In genomic region chr2:90624920-90625319, GRCm38 (mm10) we compare ENCODE assay signal across 8 mouse cellular contexts. TPM values are rescaled to one million over a fixed set of nuclear protein-coding genes. Genes with fewer than 3 reads are reported as not detected.
DNase-seq lines count a peak whose midpoint lies in the region; ATAC-seq and TF ChIP-seq lines count a peak whose summit lies in the region.

No protein-coding gene starts in this region.

- H3K4me3 ChIP-seq in hindbrain, postnatal 0 days (ENCODE audit: low read length), result no peak overlapping the region

- ATAC-seq in CD4-positive, CD25-positive, alpha-beta regulatory T cell, adult 4 months, result no peak
- peak; percentile 82; the same call in 1 of the 2 replicates for ATAC-seq in hindbrain, postnatal 0 days
- ATAC-seq in megakaryocyte, adult 5-6 weeks (ENCODE audit: poor library complexity, severe bottlenecking), result peak; percentile 91

- DNase-seq in CD4-positive, CD25-positive, alpha-beta regulatory T cell, adult 2 months (ENCODE audit: low read depth, low spot score), result peak; percentile 80
- peak; percentile 83 to 86 for DNase-seq in cerebellum, adult 18-20 months
- peak; percentile 51 for DNase-seq in forelimb bud, embryonic 11.5 days (ENCODE audit: low read depth, low spot score)
- DNase-seq in hindbrain, postnatal 0 days (ENCODE audit: low spot score), result peak; percentile 88
- DNase-seq in layer of hippocampus, postnatal 36 days, result peak; percentile 48 to 61
- DNase-seq in right cerebral cortex, postnatal 25 days, result peak; percentile 39

- no peaks in the 10 kb centered on the region for H3K36me3 ChIP-seq in hindbrain, postnatal 0 days (ENCODE audit: insufficient read depth, low read length)

- H3K4me1 ChIP-seq in hindbrain, postnatal 0 days (ENCODE audit: insufficient read depth, low read length), result no peaks in the 10 kb centered on the region

- H3K27ac ChIP-seq in hindbrain, postnatal 0 days, result no peak overlapping the region

- no peaks in the 10 kb centered on the region for H3K9me3 ChIP-seq in hindbrain, postnatal 0 days (ENCODE audit: low read length)

- H3K9ac ChIP-seq in hindbrain, postnatal 0 days (replicated peaks; ENCODE audit: low read length), result no peak overlapping the region

- 0 out of 2 replicates have a peak overlapping the region, but pooled peaks have one; percentile 8 for H3K4me2 ChIP-seq in hindbrain, postnatal 0 days (ENCODE audit: low read depth, low read length)

- TF ChIP-seq CTCF in hindbrain, postnatal 0 days (IDR thresholded peaks at IDR 0.05; ENCODE audit: low read depth), result peak; percentile 76

- H3K27me3 ChIP-seq in hindbrain, postnatal 0 days (ENCODE audit: insufficient read depth, low read length), result no peaks in the 10 kb centered on the region

- WGBS in hindbrain, postnatal 0 days, result 11% methylated on average over 6 of the region's 6 CpGs

RNA-seq across cellular contexts. Expression of gene Ptprj, which starts 44.5 kb away (rescaled TPM):
- polyA plus RNA-seq in CD4-positive, CD25-positive, alpha-beta regulatory T cell, adult 4 months (2017; shearing (Covaris generic)), result 1 to 10 TPM; 5.2 to 7.0 TPM
- 37.8 and 39.1 TPM in 2 replicates for total RNA-seq in hindbrain, postnatal 0 days (2014; rRNA removed)
- 4.6 and 4.7 TPM in 2 replicates for polyA plus RNA-seq in hindbrain, postnatal 0 days (2015; fragmentation: Nextera tagmentation; extraction: Ambion mirVana)
- 100 to 1,000 TPM; 114 to 131 TPM for total RNA-seq in layer of hippocampus, postnatal 36 days (2021)
- total RNA-seq in megakaryocyte, adult 5-6 weeks (2015), result 103 and 104 TPM in 2 replicates
- total RNA-seq in megakaryocyte, adult 5-6 weeks (2017), result 94.7 and 107 TPM in 2 replicates

RNA-seq across cellular contexts. Expression of gene Nup160, which starts 52.1 kb away (rescaled TPM):
- 10 to 100 TPM; 22.5 to 34.3 TPM for polyA plus RNA-seq in CD4-positive, CD25-positive, alpha-beta regulatory T cell, adult 4 months (2017; shearing (Covaris generic))
- 13.5 and 14.3 TPM in 2 replicates for total RNA-seq in hindbrain, postnatal 0 days (2014; rRNA removed)
- polyA plus RNA-seq in hindbrain, postnatal 0 days (2015; fragmentation: Nextera tagmentation; extraction: Ambion mirVana), result 12.4 and 13.7 TPM in 2 replicates
- total RNA-seq in layer of hippocampus, postnatal 36 days (2021), result 10 to 100 TPM; 17.7 to 18.1 TPM
- total RNA-seq in megakaryocyte, adult 5-6 weeks (2015), result 50.0 and 55.9 TPM in 2 replicates
- total RNA-seq in megakaryocyte, adult 5-6 weeks (2017), result 40.3 and 41.6 TPM in 2 replicates
